Mouse (Mus musculus): Measurements from ENCODE around the gene Tns4.

The Tns4 gene

GRCm38 (mm10) chr11:99091666-99092065 is 2.6 kb upstream of the Tns4 start:
- no peak for DNase-seq (ENCODE audit: low read depth)

GRCm38 (mm10) chr11:99090391-99090790 is 1.3 kb upstream of the Tns4 start:
- no peak for DNase-seq (ENCODE audit: low read depth)

- DNase-seq (ENCODE audit: low read depth), result no peak
Measured at GRCm38 (mm10) chr11:99088486-99088885, 620 bp downstream of the Tns4 start.

GRCm38 (mm10) chr11:99084366-99084765 is 4.7 kb downstream of the Tns4 start:
- DNase-seq (ENCODE audit: low read depth), result no peak

GRCm38 (mm10) chr11:99083516-99083915 is 5.6 kb downstream of the Tns4 start:
- DNase-seq (ENCODE audit: low read depth), result no peak

GRCm38 (mm10) chr11:99082098-99082497 is 7.0 kb downstream of the Tns4 start:
- peak; percentile 86 for DNase-seq (ENCODE audit: low read depth)

GRCm38 (mm10) chr11:99081566-99081965 is 7.5 kb downstream of the Tns4 start:
- peak; percentile 60 for DNase-seq (ENCODE audit: low read depth)

GRCm38 (mm10) chr11:99080902-99081543 is 8.1 kb downstream of the Tns4 start:
- DNase-seq (ENCODE audit: low read depth), result peak; percentile 75

- no peak for DNase-seq (ENCODE audit: low read depth)
Measured at GRCm38 (mm10) chr11:99077869-99078268, 11.2 kb downstream of the Tns4 start.

- peak; percentile 82 for DNase-seq (ENCODE audit: low read depth)
Measured at GRCm38 (mm10) chr11:99076744-99077319, 12.3 kb downstream of the Tns4 start.

- DNase-seq (ENCODE audit: low read depth), result no peak
Measured at GRCm38 (mm10) chr11:99073781-99074180, 15.3 kb downstream of the Tns4 start.

- peak; percentile 54 for DNase-seq (ENCODE audit: low read depth)
Measured at GRCm38 (mm10) chr11:99071866-99072265, 17.2 kb downstream of the Tns4 start.

- DNase-seq (ENCODE audit: low read depth), result no peak
Measured at GRCm38 (mm10) chr11:99068455-99068854, 20.7 kb downstream of the Tns4 start.

- no peak for DNase-seq (ENCODE audit: low read depth)
Measured at GRCm38 (mm10) chr11:99067591-99067990, 21.5 kb downstream of the Tns4 start.

GRCm38 (mm10) chr11:99065979-99066378 is 23.1 kb downstream of the Tns4 start:
- peak; percentile 97 for DNase-seq (ENCODE audit: low read depth)

GRCm38 (mm10) chr11:99065353-99065752 is 23.8 kb downstream of the Tns4 start:
- DNase-seq (ENCODE audit: low read depth), result peak; percentile 46

GRCm38 (mm10) chr11:99063406-99064131 is 25.5 kb downstream of the Tns4 start:
- no peak for DNase-seq (ENCODE audit: low read depth)

- no peak for DNase-seq (ENCODE audit: low read depth)
Measured at GRCm38 (mm10) chr11:99062661-99063060, 26.4 kb downstream of the Tns4 start.

GRCm38 (mm10) chr11:99060435-99060834 is 28.7 kb downstream of the Tns4 start:
- peak; percentile 63 for DNase-seq (ENCODE audit: low read depth)

- DNase-seq (ENCODE audit: low read depth), result peak; percentile 52
Measured at GRCm38 (mm10) chr11:99055571-99056452, 33.3 kb downstream of the Tns4 start.

- DNase-seq (ENCODE audit: low read depth), result peak; percentile 55
Measured at GRCm38 (mm10) chr11:99055143-99055542, 34.0 kb downstream of the Tns4 start.

GRCm38 (mm10) chr11:99047643-99048042 is 41.5 kb downstream of the Tns4 start:
- peak; percentile 84 for DNase-seq (ENCODE audit: low read depth)
